Mouse (Mus musculus): Measurements from ENCODE around the gene Dnal1.

Gene Dnal1

DNA sequence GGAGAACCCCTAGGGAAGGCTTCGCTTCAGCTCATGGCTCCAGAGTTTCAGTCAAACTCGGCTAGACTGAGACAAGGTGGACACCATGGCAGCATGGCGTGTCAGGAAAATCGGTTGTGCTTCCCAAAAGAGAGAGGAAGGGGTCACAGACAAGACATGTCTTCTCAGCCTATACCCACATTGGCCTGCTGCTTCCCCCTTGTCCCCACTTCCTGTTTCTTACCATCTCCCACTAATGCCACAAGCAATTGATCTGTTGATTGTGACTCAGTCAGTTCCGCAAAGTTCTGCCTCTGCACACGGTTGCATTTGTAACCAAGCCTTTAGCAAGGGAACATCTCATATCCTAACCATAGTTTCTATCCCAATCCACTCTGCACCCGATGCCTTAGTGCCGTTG lies 15.8 kb downstream of the Dnal1 start:
- DNase-seq: no peak

DNA sequence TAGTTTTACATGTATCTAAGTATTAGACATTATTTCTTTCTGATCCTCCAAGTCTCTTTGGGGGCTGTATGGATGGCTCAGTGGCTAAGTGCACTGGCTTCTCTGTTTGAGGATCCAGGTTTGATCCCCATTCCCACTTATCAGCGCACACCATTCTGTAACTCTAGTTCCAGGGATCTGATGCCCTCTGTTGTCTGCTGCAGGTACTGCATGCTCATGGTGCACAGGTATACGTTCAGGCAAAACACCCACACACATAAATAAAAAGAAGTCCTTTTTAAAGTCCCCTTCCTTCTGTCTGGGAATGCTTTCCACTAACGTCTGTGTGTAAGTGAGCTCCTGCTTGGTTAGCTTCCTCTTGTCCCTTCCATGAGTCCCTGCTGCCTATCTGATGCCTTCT lies 18.1 kb downstream of the Dnal1 start:
- peak; percentile 37 to 81 for DNase-seq

DNA sequence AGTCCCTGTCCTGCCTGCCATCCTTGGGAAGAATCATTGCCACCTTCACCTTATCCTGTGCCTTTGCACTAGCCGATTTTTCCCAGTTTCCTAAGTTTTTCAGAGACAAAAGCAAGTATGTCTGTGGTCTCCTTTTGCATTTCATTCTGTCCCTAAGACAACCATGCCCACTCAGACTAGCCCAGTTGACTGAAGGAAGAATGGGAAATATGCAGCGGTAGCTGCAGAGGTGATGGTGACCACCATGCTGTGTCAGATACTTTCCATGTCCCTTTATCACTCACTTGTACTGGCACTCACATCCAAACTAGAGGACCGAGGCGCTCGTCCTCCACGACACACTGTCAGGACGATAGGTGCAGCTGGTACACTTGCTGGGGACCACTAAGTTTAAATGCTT lies 23.0 kb downstream of the Dnal1 start:
- DNase-seq: no peak

DNA sequence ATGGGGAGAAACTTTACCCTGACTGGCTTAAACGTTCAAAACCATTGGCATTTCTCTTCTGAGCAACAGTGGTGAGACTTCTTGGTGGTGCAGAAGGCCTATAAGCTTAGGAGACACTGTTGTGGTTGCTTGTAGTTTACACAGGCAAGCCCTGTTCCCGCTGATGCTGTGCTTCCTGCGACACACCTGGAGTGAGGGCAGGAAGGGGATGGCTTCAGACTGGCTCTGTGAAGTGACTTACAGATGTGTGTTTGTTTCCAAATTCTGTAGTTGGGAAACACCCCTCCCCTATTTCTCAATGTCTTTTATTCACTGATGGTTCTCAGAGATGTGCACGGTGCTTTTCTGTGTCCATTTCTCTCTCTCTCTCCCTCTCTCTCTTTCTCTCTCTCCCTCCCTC lies 26.0 kb downstream of the Dnal1 start:
- no peak for DNase-seq

DNA sequence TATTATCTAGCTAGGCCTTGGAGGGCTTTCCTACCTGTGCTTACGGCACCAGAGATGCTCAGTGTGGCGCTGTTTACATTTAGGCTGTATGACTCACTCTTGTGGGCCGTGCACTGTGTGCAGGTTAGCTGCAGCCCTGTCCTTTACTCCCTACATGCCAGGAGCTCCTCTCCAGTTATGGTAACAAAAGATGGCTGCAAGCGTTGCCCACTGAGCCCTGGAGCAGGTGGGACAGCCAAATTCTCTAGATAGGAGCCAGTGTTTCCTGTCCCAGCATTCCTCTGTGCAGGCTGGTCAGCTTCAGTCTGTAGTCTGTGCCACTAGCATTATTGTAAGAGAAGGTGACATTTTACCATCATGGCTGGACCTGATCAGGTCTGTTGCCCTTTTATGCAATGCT lies 27.1 kb downstream of the Dnal1 start:
- no peak for DNase-seq

DNA sequence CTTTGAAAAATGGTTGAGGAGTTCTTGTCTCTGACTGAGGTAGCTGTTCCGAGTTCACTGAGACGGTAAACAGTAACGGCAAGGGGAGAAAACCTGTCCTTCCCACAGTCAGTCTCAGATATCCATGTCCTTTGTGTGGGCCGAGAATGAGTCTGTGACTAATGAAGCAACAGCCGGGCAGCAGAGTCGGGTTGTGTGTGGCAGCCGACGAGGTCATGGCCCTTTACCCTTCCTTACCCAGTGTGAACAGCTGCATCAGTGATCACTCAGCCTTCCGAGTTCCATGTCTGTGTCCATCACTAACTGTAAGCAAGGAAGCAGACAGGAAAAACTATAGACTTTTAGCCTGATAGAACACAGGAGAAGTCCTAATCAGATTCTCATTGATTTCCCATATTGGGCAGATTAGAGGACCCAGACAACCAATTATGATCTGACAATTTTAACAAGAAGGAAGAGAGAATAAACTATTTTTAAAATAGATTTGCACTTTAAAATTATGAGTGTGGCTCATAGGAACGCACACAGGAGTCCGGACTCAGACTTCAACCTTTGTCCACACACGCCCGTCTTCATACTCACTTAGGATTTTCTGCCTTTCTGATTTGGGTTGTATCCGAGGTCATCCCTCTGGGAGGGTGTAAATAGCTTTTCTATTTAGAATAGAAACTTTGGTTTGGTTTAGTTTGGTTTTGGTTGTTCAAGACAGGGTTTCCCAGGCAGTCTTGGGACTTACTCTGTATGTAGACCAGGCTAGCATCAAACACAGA lies 28.3 kb downstream of the Dnal1 start:
- peak; percentile 39 to 47 for DNase-seq

DNA sequence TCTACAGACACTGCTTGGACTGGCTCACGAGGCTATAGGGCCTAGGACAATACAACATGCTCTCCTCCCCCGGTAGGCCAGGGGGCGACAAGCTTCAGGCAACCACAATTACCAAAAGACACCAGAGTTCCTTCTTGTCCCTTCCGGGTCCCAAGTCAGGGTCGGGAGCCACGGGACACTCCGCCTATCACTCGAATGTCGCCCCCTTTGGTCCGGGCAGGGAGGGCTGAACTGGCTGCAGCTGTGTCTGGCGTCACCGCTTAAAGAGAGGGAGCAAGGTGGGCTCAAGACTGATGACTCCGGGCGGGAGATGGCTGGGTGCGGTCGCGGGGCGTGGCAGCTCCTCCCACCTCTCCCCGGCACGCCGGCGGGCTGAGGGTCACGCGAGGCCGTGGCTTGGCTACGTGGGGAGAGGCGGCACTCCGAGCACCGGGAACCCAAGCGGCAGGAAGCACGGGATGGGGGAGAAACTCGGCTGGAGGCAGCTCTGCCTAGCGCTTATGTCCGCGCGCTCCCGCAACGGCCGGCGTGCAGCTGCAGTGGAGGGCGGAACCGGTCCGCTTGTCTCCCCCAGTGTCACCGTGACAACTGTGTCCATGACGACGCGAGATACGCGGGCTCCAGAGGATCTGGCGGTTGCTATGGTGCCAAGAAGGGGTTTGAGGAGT lies 33.9 kb downstream of the Dnal1 start, which contains the start of gene Pnma1:
Pnma1 (minus strand) TSS at position 536 of the 668 bp plus-strand sequence.
- DNase-seq: peak; percentile 56 to 73

DNA sequence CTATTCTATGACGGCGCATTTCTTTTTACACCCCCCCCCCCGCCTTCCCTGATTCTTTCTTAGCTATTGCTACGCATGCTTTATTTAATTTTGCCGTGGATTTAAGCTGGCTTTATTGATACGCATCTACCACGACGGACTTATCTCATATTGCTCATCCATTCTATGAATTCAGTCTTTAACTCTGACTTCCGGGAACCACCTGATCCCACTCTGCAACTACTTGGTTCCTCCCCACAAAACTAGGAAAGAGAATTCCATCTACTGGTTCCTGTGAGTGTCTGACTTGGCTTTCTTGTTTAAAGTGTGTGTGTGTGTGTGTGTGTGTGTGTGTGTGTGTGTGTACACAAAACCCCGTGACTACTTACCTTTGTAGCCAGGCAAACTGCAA lies 34.5 kb downstream of the Dnal1 start:
- DNase-seq: no peak

DNA sequence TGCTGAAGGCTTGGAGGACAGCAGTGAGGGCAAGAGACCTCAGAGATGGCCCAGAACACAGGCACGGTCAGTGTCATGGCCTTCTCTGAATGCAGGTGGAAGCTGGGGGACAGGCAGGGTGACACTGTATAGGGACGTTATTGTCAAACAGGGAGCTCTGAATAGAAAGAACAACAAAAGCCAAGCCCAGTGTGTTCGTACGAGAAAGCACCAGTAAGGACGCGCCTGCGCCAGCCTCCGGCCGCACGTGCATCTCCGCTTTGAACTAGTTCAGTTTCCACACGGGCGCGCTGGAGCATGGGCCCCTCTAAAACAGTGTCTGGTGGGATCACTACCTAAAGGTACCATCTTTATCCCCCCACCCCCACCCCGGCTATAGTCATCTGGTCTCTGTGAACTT lies 35.8 kb downstream of the Dnal1 start:
- no peak for DNase-seq

DNA sequence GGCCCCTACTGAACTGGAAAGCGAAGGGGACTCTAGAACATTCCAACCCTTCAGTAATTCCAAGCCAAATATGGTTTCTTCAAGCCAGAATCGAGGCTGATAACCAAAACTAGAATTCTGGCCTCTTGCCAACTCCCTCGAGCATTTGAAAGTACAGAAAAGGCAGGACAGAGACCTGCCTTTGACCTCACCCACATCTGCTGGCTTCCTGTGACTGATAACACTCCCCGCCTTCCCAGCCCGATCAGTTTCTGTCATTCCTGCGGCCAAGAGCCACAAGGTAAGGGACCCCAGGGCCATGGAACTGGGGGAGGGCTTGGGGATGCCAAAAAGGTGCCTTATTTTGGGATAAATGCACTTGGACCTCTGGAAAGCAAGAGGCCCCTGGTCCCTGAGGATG lies 36.8 kb downstream of the Dnal1 start:
- peak; percentile 19 to 25 for DNase-seq

DNA sequence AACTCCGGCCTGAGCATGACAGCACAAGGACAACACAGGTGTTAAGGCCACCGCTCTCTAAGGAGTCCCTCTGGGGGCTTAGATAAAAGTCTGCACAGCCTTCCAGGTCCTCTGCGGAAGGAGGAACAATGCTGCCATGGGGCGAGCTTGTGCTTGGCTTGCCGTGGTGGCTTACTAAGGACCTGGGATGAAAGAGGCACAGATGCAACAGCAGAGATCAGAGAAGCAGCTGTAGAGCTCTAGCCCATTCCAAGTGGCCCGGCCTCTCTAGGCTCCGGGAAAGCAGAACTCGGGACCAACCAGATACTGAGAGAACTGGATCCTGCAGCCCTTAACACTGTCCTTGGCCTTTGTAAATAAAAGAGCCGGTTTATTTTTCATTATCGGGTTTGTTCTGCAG lies 37.7 kb downstream of the Dnal1 start:
- no peak for DNase-seq

DNA sequence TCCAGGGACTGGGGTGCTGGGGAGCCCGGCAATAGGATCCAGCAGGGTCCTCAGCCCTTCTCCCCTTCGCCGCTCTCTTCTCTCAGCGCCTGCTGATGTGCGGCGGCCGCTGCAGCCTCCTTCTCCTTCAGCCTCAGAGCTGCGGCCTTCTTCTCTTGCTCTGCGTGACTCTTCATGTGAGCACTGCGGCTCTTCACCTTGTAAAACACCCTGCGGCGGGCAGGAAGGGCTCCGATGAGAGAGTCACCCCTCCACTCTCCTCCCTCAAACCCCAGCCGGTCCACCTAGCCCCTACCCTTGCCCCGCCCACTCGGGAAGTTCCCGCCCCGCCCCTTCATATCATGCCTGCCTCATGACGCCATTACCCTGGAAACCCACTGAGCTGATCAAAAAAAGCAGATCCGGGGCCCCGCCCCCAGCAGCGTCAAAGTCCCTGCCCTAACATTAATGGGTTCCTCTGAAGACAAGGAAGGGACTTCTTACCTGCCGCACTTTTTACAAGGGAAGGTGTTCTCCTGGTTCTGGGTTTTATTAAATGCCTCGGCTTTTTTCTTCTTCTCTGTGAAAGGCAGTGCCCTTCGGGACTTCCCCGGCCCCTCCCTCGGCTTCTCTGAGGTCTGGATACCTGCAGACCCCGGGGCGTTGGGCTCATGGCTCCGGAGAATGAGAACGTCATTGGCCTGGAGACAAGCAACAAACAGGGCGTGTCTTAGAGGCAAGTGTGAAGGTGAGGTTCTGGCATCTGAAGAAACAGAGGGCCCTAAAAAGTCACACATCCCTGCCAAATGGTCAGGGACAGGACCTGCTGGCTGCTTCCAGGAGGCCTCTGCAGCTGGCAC lies 38.4 kb downstream of the Dnal1 start:
- no peak for DNase-seq

DNA sequence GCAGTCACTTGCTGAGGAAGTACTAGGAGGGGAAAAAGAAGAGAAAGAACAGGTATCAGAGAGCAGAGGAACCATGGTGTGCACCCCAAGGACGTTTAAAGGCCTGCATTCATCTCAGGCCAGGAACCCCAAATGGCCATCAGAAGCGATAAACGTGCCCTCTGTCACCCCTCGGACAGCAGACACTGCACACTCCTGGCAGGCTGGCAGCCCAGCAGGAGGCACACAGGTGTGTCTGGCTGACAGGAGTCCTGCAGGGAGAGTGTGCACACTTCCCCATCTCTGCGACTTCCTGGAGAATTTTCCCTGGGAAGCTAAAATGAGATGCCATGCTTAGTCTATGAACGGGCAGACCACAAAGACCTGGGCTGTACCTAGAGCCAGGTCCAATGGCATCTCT lies 39.2 kb downstream of the Dnal1 start:
- DNase-seq: no peak

DNA sequence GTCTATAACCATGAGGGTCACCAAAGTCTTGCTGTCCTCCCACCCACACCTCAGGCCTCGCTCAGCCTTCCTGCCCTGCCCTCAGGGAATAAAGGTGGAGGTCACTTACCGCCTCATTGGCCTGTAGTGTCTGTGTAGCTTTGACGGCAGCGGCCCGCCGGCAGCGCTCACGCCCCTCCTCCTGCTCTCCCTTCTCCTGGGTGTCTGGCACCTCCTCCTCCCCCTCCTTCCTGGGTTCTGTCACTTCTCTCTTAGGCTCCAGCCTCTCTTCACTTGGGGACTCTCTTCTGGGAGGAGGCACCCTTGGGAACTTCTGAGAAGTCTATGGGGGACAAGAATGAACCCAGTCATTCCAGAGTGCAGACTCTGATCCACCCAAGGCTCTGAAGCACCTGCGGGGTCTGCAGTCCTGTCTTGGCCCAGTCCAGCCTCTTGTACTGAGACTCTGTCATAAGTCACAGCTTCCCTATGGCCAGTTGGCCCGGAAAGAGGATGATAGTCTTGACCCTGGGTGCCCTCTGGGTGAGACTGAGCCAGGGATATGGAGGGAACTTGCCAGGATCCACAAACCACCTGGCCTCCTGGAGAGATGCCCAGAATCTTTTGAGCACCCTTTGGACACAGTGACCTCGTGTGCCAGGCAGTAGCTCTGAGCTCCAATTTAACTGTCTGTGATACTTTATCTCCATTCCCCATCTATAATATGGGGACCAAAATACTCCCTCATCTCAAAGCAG lies 40.8 kb downstream of the Dnal1 start:
- DNase-seq: peak; percentile 88 to 93

DNA sequence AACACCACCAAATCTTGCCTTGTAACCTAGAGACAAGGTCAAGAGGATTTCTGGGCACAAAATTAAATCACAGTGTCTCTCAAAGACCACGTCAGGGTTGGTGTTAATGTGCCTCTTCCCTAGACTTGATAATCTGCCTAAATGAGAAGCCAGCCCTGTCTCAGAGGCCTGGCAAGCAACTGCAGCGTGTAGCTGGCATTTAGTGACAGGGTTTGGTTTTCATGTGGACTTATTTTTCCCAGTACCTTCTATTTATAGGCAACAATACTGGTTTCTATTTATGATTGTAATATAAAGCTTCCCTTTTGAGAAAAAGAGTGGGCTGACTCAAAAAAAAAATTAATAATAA lies 41.3 kb downstream of the Dnal1 start:
- no peak for DNase-seq

DNA sequence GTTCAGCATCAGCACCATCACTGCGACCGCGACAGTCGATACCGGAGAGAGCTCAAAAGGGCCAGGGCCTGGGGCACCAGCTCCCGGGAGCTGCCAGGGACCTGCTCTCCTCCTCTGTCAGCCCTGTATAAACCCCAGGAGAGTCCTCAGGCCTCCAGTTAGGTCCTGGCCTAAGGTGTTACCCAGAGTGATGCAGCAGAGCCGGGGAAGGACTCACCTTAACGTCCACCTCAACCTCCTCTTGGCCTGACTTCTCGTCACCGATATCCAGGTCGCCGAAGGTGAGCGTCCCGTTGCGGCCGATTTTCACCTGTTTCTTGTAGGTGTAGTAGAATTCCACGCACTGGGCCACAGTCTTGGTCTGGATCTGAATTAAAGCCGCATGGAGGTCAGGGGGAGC lies 42.0 kb downstream of the Dnal1 start:
- DNase-seq: no peak

DNA sequence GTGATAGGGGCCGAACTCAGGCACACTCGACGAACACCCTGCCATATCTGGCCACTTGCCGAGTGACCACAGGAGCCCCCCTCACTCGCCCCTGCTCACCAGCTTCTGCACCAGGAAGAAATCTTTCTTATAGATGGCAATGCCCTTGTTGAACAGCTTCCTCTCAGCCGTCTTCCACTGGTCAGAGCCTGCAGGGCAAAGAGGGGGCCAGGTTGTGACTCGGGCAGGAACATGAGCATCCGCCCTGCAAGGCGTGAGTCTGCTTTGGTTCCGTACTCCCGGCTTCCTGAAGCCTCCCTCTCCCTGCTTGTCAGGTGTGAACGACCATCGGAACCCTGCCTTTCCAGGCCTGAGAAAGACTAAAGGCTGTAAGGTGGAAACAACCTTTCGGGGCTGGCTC lies 44.0 kb downstream of the Dnal1 start:
- DNase-seq: no peak

DNA sequence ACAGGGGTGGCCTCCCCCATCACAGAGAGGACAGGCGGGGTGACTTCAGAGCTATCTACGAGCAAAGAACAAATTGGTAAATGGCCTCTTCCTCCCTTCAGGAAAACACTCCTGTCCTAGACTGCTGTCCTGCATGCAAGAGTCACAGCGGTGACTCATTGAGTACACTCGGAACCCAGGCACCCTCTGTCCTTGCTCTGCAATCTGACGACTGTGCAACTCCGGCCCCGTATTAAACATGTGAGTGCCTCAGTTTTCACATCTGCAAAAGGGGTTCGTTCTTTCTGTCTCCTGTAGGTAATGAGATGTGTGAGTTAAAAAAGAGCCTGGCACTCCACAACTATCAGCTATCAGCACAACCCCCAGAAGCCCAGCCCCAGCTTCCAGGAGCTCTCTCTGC lies 46.3 kb downstream of the Dnal1 start:
- DNase-seq: no peak

DNA sequence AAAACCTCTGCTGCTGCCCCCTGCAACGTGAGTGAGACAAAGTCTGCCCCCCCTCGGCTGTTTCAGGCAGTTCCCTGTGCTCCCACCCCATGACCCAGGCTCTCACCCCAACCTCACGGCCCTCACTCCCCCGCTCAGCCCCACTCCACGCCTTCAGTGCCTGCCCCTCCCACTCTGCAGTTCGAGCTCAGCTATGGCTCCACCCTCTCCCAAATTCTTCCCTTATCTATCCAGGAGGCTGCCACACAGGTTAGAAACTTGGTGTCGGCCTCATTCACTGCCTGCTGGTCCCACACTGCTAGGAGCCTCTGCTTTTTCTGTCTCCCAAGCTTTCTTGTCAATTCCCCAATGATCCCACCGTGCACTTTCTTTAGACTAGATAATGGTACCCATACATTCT lies 47.0 kb downstream of the Dnal1 start:
- no peak for DNase-seq

DNA sequence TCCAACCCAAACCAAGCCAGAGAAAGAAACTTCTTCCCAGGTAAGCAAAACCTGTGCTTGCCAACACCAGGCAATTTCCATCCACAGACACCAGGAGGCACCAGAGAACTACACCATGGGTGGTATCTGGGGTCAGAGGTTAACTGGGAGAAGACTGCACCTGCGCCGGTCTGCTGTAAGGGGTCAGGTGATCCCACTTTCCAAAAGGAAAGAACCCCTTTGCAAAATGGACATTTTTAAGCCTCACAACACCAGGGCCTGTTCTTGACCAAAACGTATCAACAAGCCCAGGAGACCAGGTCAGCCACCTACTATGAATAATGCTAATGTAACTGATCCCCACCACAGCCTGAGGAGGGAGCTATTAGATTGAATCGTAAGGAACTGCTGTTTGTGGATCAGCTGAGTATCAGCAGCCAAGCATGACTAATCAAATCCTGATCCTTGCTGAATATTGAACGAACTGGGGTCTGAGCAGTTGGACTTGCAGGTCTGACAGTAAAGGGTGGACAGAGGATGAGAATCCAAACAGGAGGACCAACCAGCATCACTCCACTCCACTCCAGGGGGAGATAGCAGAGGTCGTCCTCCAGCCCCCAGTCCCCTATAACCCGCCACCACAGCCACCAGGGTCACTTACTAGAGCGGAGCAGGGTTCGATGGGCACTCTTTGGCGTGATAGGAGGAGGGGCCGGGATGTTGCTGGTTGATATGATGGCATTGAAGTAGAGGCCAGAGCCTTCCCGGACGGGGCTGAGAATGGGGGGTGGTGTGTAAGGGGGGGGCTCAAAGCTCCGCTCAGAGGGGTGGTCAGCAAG lies 47.7 kb downstream of the Dnal1 start:
- peak; percentile 58 to 69 for DNase-seq

DNA sequence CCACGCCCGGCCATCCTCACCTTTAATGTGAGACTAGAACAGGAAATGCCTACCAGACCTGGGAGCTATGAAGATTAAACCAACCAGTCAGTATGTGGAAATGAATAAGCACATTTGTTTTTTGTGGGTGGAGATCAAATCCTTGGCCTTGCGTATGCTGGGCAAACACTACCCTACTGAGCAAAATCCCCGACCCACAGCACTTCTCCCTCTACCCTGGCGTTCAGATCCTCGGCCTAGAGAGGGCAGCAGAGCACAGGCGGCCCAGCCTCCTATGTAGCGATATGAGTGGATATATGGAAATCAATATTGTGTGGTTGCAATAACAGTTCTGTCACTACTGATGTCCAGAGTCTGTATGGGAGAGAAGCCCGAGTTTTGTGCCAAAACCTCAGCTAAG lies 49.0 kb downstream of the Dnal1 start:
- peak; percentile 45 to 76 for DNase-seq

DNA sequence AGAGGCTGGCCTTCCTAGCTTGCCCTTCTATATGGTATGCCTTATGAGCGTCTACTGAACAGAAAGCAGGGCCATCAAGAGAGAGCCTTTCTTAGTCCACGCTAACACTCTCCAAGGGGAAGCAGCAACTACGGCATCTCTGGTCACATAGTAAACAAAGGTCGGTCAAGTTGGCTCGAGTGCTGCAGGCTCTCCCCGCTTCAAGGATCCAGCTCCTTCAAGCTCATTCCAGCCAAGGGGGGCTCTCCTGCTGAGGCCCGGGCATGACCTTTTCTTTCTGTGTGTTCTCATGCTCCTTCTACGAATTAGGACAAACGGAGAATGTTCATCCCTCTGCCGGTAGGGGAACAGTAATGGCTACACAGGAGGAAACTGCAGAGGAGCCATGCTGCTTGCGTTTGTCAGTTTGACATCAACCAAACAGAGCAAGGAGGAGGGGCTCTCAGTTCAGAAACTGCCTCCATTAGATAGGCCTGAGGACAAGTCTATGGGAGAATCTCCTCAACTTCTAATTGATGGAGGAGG lies 49.5 kb downstream of the Dnal1 start:
- no peak for DNase-seq
